Mouse (Mus musculus): ENCODE measurements around the gene Synrg. TPM values are rescaled to one million over a fixed set of nuclear protein-coding genes. Genes with fewer than 3 reads are reported as not detected.

The Synrg gene
- total RNA-seq (2023), result 78.5 TPM

DNA sequence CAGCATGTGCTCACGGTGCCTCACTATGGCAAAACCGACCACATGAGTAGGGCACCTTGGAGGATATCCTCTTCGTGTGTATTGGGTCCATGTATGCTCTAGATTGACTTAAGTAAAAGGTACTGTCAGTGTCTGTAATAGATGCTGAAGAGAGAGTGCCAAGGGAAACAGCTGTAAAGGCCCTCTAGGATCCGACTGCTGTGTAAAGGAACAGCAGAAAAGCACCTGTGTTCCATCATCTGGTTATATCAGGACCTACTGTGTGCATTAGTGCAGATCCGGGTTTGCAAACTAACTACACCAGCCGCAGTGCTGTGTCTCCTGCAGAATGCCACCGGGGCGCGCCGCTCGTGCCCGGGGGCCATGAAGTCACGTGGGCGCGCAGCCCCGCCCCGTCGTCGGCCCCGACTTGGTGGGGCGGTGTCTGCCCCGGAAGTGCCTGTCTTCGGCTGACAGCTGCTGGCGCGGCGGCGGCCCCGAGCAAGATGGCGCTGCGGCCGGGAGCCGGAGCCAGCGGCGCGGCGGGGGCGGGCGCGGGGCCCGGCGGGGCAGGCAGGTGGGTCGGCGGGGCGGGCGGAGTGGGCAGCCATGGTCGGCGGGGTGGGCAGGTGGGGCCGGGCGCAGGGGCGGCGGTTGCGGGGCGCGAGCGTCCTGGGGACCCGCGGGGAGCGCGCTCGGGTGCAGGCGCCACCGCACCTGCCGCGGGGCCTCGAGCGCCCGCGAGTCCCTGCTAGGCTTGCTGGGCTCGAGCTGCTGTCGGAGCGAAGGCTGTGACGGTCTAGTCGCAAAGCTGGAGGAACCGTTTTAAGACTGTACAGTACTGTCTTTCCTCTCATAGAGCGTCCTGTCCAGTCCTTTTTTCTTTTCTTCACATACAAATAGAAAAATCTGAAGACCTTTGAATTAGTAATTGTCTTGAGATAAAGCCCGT is at the start of gene Synrg:
TSS of gene Synrg (plus strand) at position 438 of the 931 bp plus-strand sequence.

DNA sequence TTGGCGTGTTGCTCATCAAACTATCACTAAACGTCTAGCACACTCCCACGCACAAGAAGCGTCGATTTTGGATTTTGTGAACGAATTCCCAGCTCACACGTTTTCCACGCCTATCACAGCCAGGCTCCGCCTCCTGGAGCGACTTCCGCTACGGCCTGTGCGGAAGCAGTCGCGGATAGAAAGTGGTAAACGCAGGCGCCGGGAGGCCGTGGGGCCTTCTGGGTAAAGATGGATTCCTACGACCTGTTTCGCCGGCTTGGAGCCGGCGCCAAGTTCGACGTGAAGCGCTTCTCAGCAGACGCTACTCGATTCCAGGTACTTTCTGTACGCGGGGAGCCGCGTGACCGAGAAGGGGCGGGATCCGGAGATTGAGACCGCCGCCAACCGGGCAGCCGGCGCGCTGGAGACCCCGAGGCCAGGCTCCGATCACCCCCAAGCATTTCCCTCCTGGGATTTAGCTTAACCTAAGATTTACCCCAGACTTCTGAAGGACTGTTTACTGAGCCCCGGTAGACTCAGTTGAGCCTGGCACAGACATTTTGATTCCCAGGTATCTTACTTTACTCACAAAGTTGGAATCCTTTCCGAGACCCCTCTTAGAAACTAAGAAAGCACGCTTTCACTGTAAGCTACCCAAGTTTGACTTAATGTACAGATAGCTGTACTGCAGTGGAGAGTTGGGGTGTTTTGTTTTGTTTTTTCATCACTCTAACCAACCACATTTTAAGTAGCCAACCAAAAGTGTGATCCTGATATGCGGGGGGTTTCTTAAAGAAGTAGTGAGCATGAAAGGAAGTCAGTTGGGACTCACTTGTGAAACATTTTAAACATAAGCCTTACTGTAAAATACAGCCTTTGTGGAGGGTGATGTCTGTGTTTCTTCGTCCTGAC is 22.0 kb upstream of the Synrg start, which contains the start of gene Ddx52:
TSS of gene Ddx52 (plus strand) at position 113 of the 891 bp plus-strand sequence.

DNA sequence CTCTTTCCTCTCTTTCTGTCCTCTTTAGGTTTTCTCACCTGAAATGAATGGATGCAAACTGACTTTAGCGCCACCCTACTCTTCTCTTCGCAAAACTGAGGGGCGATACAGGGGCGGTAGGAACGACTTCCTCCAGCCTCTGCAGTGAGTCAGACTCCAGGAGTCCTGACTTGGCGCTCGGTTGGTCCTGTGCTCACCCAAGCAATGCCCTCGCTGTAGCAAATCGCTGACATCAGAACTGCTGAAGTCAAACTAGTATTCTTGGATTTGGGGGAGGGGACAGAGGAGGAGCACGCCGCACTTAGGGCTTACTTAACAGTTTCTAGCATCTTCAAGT is 104.8 kb downstream of the Synrg start, which contains the start of gene Dusp14:
TSS of gene Dusp14 (minus strand) at position 228 of the 337 bp plus-strand sequence.

Other genes starting within 250 kb of the Synrg start
- gene Wfdc21, start 217.5 kb upstream of the Synrg start, total RNA-seq (2023), result not detected
- gene Heatr6, start 210.7 kb upstream of the Synrg start, total RNA-seq (2023), result 29.7 TPM
- not detected for gene Hnf1b, start 114.4 kb upstream of the Synrg start, total RNA-seq (2023)
- 34.6 TPM for gene Ddx52, start 22.4 kb upstream of the Synrg start, total RNA-seq (2023)
- not detected for gene Dusp14, start 104.8 kb downstream of the Synrg start, total RNA-seq (2023)
- 9.0 TPM for gene Tada2a, start 165.2 kb downstream of the Synrg start, total RNA-seq (2023)
- gene Acaca, start 165.2 kb downstream of the Synrg start, total RNA-seq (2023), result 37.6 TPM
- gene Gm11437, start 203.0 kb downstream of the Synrg start, total RNA-seq (2023), result not detected

Data from CD4-positive naive resting alpha-beta T cell, adult 57 days (primary cell).